In the genomic region with DNA sequence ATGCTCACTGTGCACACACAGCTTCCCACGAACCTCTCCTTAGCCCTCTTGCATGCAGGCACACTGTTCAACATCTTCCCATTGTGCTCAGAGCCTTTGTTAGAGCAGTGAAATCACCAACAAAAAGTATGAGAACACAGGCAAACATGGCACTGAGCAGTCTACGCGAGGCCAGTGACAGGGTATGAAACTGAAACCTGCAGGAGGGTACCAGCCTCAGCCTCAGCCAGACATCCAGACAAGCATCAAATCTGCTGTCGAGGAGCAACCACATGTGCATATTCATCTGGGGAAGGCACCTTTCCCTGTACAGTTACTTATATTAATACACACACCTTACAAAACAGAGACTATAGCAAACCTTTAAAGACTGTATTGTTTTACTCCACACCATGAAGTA, we compare ENCODE assay signal across 20 mouse cellular contexts.
"Had no signal": no experiment of that assay in that cellular context is flagged by ENCODE, and none has a peak within 500 bp of the region (broad histone marks: within the 10 kb centered on the region; RNA-seq: fewer than 3 reads in every experiment).

No protein-coding gene starts in this region.

- DNase-seq: kidney, adult 18-20 months; kidney, adult 9 months; kidney, postnatal 14 days; kidney, postnatal 4 days; liver, postnatal 0 days; lung, embryonic 14.5 days; retina, postnatal 1 day; right cerebral cortex, postnatal 25 days; thymus, postnatal 25 days had no signal

- H3K27me3 ChIP-seq: intestine, embryonic 15.5 days; limb, embryonic 12.5 days; limb, embryonic 15.5 days; midbrain, embryonic 12.5 days; neural tube, embryonic 13.5 days; stomach, embryonic 15.5 days had no signal

- H3K4me3 ChIP-seq: intestine, embryonic 15.5 days; limb, embryonic 12.5 days; limb, embryonic 15.5 days; midbrain, embryonic 12.5 days; myocyte; neural tube, embryonic 13.5 days; stomach, embryonic 15.5 days had no signal

- H3K4me1 ChIP-seq: intestine, embryonic 15.5 days; limb, embryonic 12.5 days; limb, embryonic 15.5 days; midbrain, embryonic 12.5 days; neural tube, embryonic 13.5 days; stomach, embryonic 15.5 days had no signal

- ATAC-seq: intestine, embryonic 15.5 days; liver, postnatal 0 days; lung, postnatal 0 days; midbrain, embryonic 16.5 days had no signal

- H3K9me3 ChIP-seq: intestine, embryonic 15.5 days; limb, embryonic 12.5 days; limb, embryonic 15.5 days; midbrain, embryonic 12.5 days; neural tube, embryonic 13.5 days; stomach, embryonic 15.5 days had no signal

- H3K27ac ChIP-seq: intestine, embryonic 15.5 days; limb, embryonic 12.5 days; limb, embryonic 15.5 days; liver, embryonic 14.5 days; macrophage; midbrain, embryonic 12.5 days; neural tube, embryonic 13.5 days; stomach, embryonic 15.5 days had no signal
